Mouse (Mus musculus) hindbrain, embryonic 11.5 days (tissue): ENCODE data around the gene Ccdc81. TPM values are rescaled to one million over a fixed set of nuclear protein-coding genes. Genes with fewer than 3 reads are reported as not detected.

ENCODE experiments used
- ATAC-seq: fragments of 200-750 bp; cut with Nextera tagmentation; 2 replicates; pipeline ENCODE4 v1.8.0; 2017; ENCODE audit warnings: mild to moderate bottlenecking, moderate TSS enrichment, moderate library complexity; ENCODE audit not compliant: low FRiP score
- DNase-seq: peaks from one replicate; pipeline ENCODE4 v3.0.0-alpha.2; 2015; ENCODE audit warnings: low spot score
- H3K27ac ChIP-seq: fragments of 300-500 bp; sonication (generic); 2 replicates; pipeline ENCODE4 v1.5.1; 2014; ENCODE audit warnings: mild to moderate bottlenecking, low read depth, low read length
- H3K27me3 ChIP-seq: fragments of 300-500 bp; sonication (generic); 2 replicates; pipeline ENCODE4 v1.6.1; 2014; ENCODE audit warnings: mild to moderate bottlenecking, low read length, moderate library complexity, mixed read lengths; ENCODE audit not compliant: control insufficient read depth, insufficient read depth
- H3K36me3 ChIP-seq: fragments of 300-500 bp; sonication (generic); 2 replicates; pipeline ENCODE4 v1.6.1; 2014; ENCODE audit warnings: mild to moderate bottlenecking, low read length, moderate library complexity, mixed read lengths; ENCODE audit not compliant: control insufficient read depth, insufficient read depth
- H3K4me1 ChIP-seq: fragments of 300-500 bp; sonication (generic); replicated peaks from 2 replicates; pipeline ENCODE4 v1.6.1; 2014; ENCODE audit warnings: low read length, mixed read lengths; ENCODE audit not compliant: control insufficient read depth, insufficient read depth
- H3K4me2 ChIP-seq: fragments of 300-500 bp; sonication (generic); replicated peaks from 2 replicates; pipeline ENCODE4 v1.6.1; 2014; ENCODE audit warnings: mild to moderate bottlenecking, low read depth, low read length
- H3K4me3 ChIP-seq: fragments of 300-500 bp; sonication (generic); 2 replicates; pipeline ENCODE4 v1.5.1; 2014; ENCODE audit warnings: low read depth, low read length
- H3K9ac ChIP-seq: fragments of 300-500 bp; sonication (generic); 2 replicates; pipeline ENCODE4 v1.6.1; 2014; ENCODE audit warnings: low read depth, low read length
- H3K9me3 ChIP-seq: fragments of 300-500 bp; sonication (generic); 2 replicates; pipeline ENCODE4 v1.6.1; 2016; ENCODE audit warnings: low read length; ENCODE audit not compliant: control insufficient read depth
- WGBS: fragments of 180-500 bp; shearing (Covaris S2); extraction: QIAGEN DNeasy Blood & Tissue Kit; methylation state at CpG from one replicate; pipeline ENCODE4 v1.1.7; 2014; 5-methylcytosine and 5-hydroxymethylcytosine counted together
- polyA plus RNA-seq: library from polyadenylated mRNA; unstranded; fragments of >200 nt; fragmentation: Nextera tagmentation; extraction: Ambion mirVana; gene quantifications from 2 replicates; pipeline ENCODE4 v1.2.1, GENCODE M21; 2014

Gene Ccdc81
- polyA plus RNA-seq, 1 experiment from 2014 or later: 0.36 TPM

GRCm38 (mm10) chr7:89916711-89917110, 13.3 kb upstream of the Ccdc81 start:
- no peaks in the 10 kb centered on the region for H3K9me3 ChIP-seq
- H3K4me3 ChIP-seq: no peak overlapping the region
- no peaks in the 10 kb centered on the region for H3K4me1 ChIP-seq
- ATAC-seq (no peak), DNase-seq (no peak)
- no peaks in the 10 kb centered on the region for H3K27me3 ChIP-seq
- no peak overlapping the region for H3K9ac ChIP-seq
- WGBS: 95% methylated on average over 5 of the region's 5 CpGs
- H3K36me3 ChIP-seq: 0 out of 2 replicates have a peak, but pooled peaks cover 2% of the 10 kb centered on the region
- H3K4me2 ChIP-seq: no peak overlapping the region
- no peak overlapping the region for H3K27ac ChIP-seq

- Histone ChIP-seq H3K36me3 (0 out of 2 replicates have a peak, but pooled peaks cover 2% of the 10 kb centered on the region), H3K4me2 (no peak overlapping the region), H3K4me3 (no peak overlapping the region), H3K27ac (no peak overlapping the region), H3K9me3 (no peaks in the 10 kb centered on the region), H3K4me1 (no peaks in the 10 kb centered on the region), H3K27me3 (no peaks in the 10 kb centered on the region), H3K9ac (no peak overlapping the region)
- ATAC-seq: no peak; the same call in 1 of the 2 replicates
- 89% methylated on average over 3 of the region's 3 CpGs for WGBS
- DNase-seq: no peak
These were observed 10.2 kb upstream of the Ccdc81 start for GRCm38 (mm10) chr7:89913432-89914158.

DNA sequence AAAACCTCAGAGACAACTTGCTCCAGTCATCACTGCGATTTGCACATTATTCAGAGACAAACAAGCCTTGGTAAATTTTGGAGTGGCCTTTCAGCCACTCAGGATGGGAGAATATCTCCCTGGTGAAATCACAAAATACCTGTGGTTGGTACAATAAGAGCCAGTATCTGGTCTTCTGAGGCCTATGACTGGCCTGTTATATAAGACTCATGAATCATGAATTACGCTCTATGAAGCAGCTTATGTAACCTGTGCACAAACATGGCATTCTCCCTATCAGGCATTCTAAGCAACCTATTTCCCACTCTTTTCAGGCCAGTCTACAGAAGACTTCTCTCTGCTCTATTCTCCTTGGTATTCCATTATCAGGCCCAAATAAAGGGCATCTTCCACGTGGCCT, 8.9 kb upstream of the Ccdc81 start:
- no peaks in the 10 kb centered on the region for H3K4me1 ChIP-seq
- no peak overlapping the region for H3K27ac ChIP-seq
- WGBS: 92% methylated on average over 3 of the region's 3 CpGs
- no peak overlapping the region for H3K4me2 ChIP-seq
- H3K4me3 ChIP-seq: no peak overlapping the region
- ATAC-seq (no peak), DNase-seq (no peak)
- H3K9me3 ChIP-seq: no peaks in the 10 kb centered on the region
- H3K36me3 ChIP-seq: 0 out of 2 replicates have a peak, but pooled peaks cover 2% of the 10 kb centered on the region
- H3K27me3 ChIP-seq: no peaks in the 10 kb centered on the region
- H3K9ac ChIP-seq: no peak overlapping the region

DNA sequence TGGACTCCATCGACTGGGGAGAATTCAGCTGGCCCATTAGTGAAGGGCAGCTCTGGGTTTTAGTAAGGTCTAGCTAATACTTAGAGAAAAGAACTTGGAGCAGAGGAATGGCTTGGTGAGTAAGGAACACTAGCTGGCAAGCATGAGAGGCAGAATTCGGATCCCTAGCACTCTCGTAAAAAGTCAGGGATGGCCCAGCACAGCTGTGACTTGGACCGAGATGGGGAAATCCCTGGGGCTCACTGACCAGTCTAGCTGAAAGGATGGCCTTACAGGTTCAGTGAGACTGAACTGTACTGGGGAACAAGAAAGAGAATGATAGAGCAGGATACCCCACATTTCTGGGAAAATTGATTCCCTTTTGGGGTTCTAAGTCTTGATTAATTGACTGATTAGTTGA, 6.3 kb upstream of the Ccdc81 start:
- Histone ChIP-seq H3K36me3 (no peaks in the 10 kb centered on the region), H3K27me3 (no peaks in the 10 kb centered on the region), H3K4me3 (no peak overlapping the region), H3K27ac (no peak overlapping the region), H3K9ac (no peak overlapping the region), H3K4me2 (no peak overlapping the region), H3K9me3 (no peaks in the 10 kb centered on the region), H3K4me1 (no peaks in the 10 kb centered on the region)
- DNase-seq (no peak), ATAC-seq (no peak)
- 77% methylated on average over 4 of the region's 4 CpGs for WGBS

GRCm38 (mm10) chr7:89908899-89909621, 5.6 kb upstream of the Ccdc81 start:
- Histone ChIP-seq H3K4me1 (no peaks in the 10 kb centered on the region), H3K27me3 (no peaks in the 10 kb centered on the region), H3K4me2 (no peak overlapping the region), H3K4me3 (no peak overlapping the region), H3K27ac (no peak overlapping the region), H3K9me3 (no peaks in the 10 kb centered on the region), H3K9ac (no peak overlapping the region), H3K36me3 (no peaks in the 10 kb centered on the region)
- ATAC-seq: no peak
- DNase-seq: no peak
- 78% methylated on average over 20 of the region's 20 CpGs for WGBS

- DNase-seq (no peak), ATAC-seq (no peak)
- Histone ChIP-seq H3K4me1 (no peaks in the 10 kb centered on the region), H3K27ac (no peak overlapping the region), H3K4me3 (no peak overlapping the region), H3K4me2 (no peak overlapping the region), H3K27me3 (no peaks in the 10 kb centered on the region), H3K9ac (no peak overlapping the region), H3K36me3 (no peaks in the 10 kb centered on the region), H3K9me3 (no peaks in the 10 kb centered on the region)
- 64% methylated on average over 7 of the region's 7 CpGs for whole genome bisulfite sequencing
These were observed 5.0 kb upstream of the Ccdc81 start for GRCm38 (mm10) chr7:89908421-89908820.

DNA sequence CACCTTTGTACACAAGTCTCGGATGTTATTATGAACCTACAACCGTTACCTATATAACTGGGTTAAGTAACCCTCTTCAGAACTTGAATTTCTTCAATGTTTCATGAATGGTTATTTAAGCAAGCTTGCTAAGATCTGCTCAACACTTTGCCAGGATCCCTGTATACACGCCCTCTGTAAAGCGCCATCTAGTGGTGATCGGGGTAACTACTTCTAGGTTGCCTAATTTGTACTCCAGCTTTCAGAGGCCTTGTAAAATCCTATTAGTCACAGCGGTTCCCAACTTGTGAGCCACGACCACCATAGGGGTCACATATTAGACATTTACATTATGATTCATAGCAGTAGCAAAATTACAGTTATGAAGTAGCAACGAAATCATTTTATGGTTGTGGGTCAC, 4.5 kb upstream of the Ccdc81 start:
- no peaks in the 10 kb centered on the region for H3K36me3 ChIP-seq
- no peak overlapping the region for H3K4me3 ChIP-seq
- no peaks in the 10 kb centered on the region for H3K4me1 ChIP-seq
- peak; percentile 87 for DNase-seq
- no peak overlapping the region for H3K27ac ChIP-seq
- no peak overlapping the region for H3K9ac ChIP-seq
- no peaks in the 10 kb centered on the region for H3K27me3 ChIP-seq
- H3K9me3 ChIP-seq: no peaks in the 10 kb centered on the region
- H3K4me2 ChIP-seq: no peak overlapping the region
- peak; percentile 40 for ATAC-seq
- 20% methylated on average over 8 of the region's 8 CpGs for WGBS

GRCm38 (mm10) chr7:89903007-89903406, 422 bp downstream of the Ccdc81 start:
- ATAC-seq: 0 out of 2 replicates have a peak, but pooled peaks have one; percentile 21

DNA sequence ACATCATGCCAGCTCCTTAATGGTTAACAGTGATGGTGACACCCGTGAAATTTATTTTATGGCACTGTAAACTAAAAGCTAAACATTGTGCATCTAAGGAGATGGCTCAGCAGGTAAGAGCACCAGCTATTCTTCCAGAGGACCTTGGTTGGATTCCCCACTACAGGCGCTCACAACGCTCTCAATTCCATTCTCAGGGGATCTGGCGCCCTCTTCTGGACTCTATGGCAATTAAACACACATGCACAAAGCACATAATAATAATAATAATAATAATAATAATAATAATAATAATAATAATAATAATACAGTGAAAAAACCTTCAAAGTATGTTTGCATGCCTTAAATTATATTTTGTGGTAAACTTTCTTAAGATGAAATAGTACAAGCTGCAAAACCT, 11.6 kb downstream of the Ccdc81 start:
- peak; percentile 44 for DNase-seq
- no peak for ATAC-seq

More at GRCm38 (mm10) chr7:89903007-89903406, 422 bp downstream of the Ccdc81 start:
- Histone ChIP-seq H3K27ac (no peak overlapping the region), H3K36me3 (no peaks in the 10 kb centered on the region), H3K4me2 (no peak overlapping the region), H3K4me1 (no peaks in the 10 kb centered on the region), H3K27me3 (no peaks in the 10 kb centered on the region), H3K9me3 (no peaks in the 10 kb centered on the region), H3K4me3 (no peak overlapping the region), H3K9ac (no peak overlapping the region)
- 84% methylated on average over 8 of the region's 8 CpGs for WGBS
- DNase-seq: no peak

More for the DNA sequence above, 11.6 kb downstream of the Ccdc81 start:
- WGBS: 35% methylated on average over 4 of the region's 4 CpGs
- Histone ChIP-seq H3K27ac (no peak overlapping the region), H3K36me3 (no peaks in the 10 kb centered on the region), H3K9me3 (no peaks in the 10 kb centered on the region), H3K9ac (no peak overlapping the region), H3K27me3 (no peaks in the 10 kb centered on the region), H3K4me1 (no peaks in the 10 kb centered on the region), H3K4me3 (no peak overlapping the region), H3K4me2 (no peak overlapping the region)
